Mouse (Mus musculus) midbrain, postnatal 0 days (tissue): ENCODE data around the gene Lamc2. TPM values are rescaled to one million over a fixed set of nuclear protein-coding genes. Genes with fewer than 3 reads are reported as not detected.

Source experiments
- ATAC-seq: fragments of 200-750 bp; cut with Nextera tagmentation; 2 replicates; pipeline ENCODE4 v1.8.0; 2017; ENCODE audit warnings: moderate number of reproducible peaks, mild to moderate bottlenecking, moderate TSS enrichment, moderate library complexity; ENCODE audit not compliant: low FRiP score
- DNase-seq: peaks from one replicate; pipeline ENCODE4 v3.0.0-alpha.2; 2015; ENCODE audit warnings: low spot score
- H3K27ac ChIP-seq: fragments of 300-500 bp; sonication (generic); 2 replicates; pipeline ENCODE4 v1.5.1; 2014; ENCODE audit warnings: low read depth, mild to moderate bottlenecking, low read length, mixed read lengths
- H3K27me3 ChIP-seq: fragments of 300-500 bp; sonication (generic); 2 replicates; pipeline ENCODE4 v1.6.1; 2014; ENCODE audit warnings: low read length, control low read depth, mixed read lengths; ENCODE audit not compliant: insufficient read depth
- H3K36me3 ChIP-seq: fragments of 300-500 bp; sonication (generic); 2 replicates; pipeline ENCODE4 v1.6.1; 2014; ENCODE audit warnings: low read length, control low read depth, mixed read lengths; ENCODE audit not compliant: insufficient read depth
- H3K4me1 ChIP-seq: fragments of 300-500 bp; sonication (generic); 2 replicates; pipeline ENCODE4 v1.6.1; 2014; ENCODE audit warnings: mild to moderate bottlenecking, control low read depth, antibody characterized with exemption, low read length, mixed read lengths; ENCODE audit not compliant: insufficient read depth
- H3K4me2 ChIP-seq: fragments of 300-500 bp; sonication (generic); 2 replicates; pipeline ENCODE4 v1.6.1; 2014; ENCODE audit warnings: low read depth, mild to moderate bottlenecking, low read length, mixed read lengths; ENCODE audit not compliant: poor library complexity, severe bottlenecking
- H3K4me3 ChIP-seq: fragments of 300-500 bp; sonication (generic); 2 replicates; pipeline ENCODE4 v1.5.1; 2014; ENCODE audit warnings: low read depth, mild to moderate bottlenecking, low read length, moderate library complexity
- H3K9ac ChIP-seq: fragments of 300-500 bp; sonication (generic); replicated peaks from 2 replicates; pipeline ENCODE4 v1.6.1; 2014; ENCODE audit warnings: mild to moderate bottlenecking, low read length, moderate library complexity, mixed read lengths; ENCODE audit not compliant: poor library complexity, severe bottlenecking
- H3K9me3 ChIP-seq: fragments of 300-500 bp; sonication (generic); 2 replicates; pipeline ENCODE4 v1.6.1; 2016; ENCODE audit warnings: low read length, control low read depth
- CTCF ChIP-seq: IDR thresholded peaks from 2 replicates; pipeline ENCODE4 v1.5.1; 2016; ENCODE audit warnings: antibody characterized with exemption, mild to moderate bottlenecking
- WGBS: fragments of 180-500 bp; shearing (Covaris S2); extraction: QIAGEN DNeasy Blood & Tissue Kit; methylation state at CpG from one replicate; pipeline ENCODE4 v1.1.7; 2014; 5-methylcytosine and 5-hydroxymethylcytosine counted together
- polyA plus RNA-seq: library from polyadenylated mRNA; unstranded; fragments of >200 nt; fragmentation: Nextera tagmentation; extraction: Ambion mirVana; gene quantifications from 2 replicates; pipeline ENCODE4 v1.2.1, GENCODE M21; 2015
- total RNA-seq: library from RNA; depleted of rRNA; stranded (reverse); fragments of >200 nt; gene quantifications from 2 replicates; pipeline ENCODE4 v1.2.3, GENCODE M21; 2014

Gene Lamc2
- total and polyA plus RNA-seq, 2 experiments from 2014 or later: 5.0 to 7.6 TPM

DNA sequence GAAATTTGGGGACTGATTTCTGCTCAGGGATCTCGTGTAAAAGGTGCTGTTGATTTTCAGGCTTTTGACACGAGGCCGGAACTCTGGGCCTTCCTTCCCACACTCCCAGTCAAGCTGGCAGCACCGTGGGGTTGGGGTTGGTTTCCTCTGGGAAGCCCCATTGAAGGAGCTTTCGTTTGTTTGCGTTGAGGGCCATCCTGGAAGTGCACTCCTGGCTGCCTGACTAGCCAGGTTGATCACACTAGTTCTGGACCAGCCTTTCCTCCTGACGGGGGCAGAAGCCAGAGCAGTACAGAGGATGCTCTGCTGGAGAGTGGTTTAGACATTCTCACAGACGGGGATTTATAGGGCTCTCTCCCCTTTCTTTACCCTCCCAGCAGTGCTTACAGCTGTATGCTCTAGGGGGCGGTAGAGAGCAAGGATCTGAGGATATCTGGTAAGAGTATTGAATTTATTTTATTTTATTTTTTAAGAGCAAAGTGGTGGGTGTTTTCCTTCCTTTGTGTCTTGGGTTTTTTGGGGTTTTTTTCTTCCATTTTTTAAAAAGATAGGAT, 84.8 kb downstream of the Lamc2 start:
- ATAC-seq (no peak), DNase-seq (peak; percentile 49)
- Histone ChIP-seq H3K36me3 (peaks cover 2% of the 10 kb centered on the region; the same call in 1 of the 2 replicates), H3K9ac (no peak overlapping the region), H3K4me2 (no peak overlapping the region), H3K4me3 (no peak overlapping the region), H3K27ac (no peak overlapping the region), H3K9me3 (no peaks in the 10 kb centered on the region), H3K4me1 (no peaks in the 10 kb centered on the region), H3K27me3 (no peaks in the 10 kb centered on the region)
- 38% methylated on average over 9 of the region's 9 CpGs for WGBS
- TF ChIP-seq CTCF: peak; percentile 74

- Histone ChIP-seq H3K27ac (no peak overlapping the region), H3K9me3 (no peaks in the 10 kb centered on the region), H3K9ac (no peak overlapping the region), H3K36me3 (peaks cover 2% of the 10 kb centered on the region; the same call in 1 of the 2 replicates), H3K4me3 (no peak overlapping the region), H3K27me3 (no peaks in the 10 kb centered on the region), H3K4me1 (no peaks in the 10 kb centered on the region), H3K4me2 (no peak overlapping the region)
- DNase-seq (no peak), ATAC-seq (no peak)
- WGBS: 52% methylated on average over 9 of the region's 9 CpGs
- no peak for TF ChIP-seq CTCF
Measured at GRCm38 (mm10) chr1:153100912-153101311, 85.3 kb downstream of the Lamc2 start.

DNA sequence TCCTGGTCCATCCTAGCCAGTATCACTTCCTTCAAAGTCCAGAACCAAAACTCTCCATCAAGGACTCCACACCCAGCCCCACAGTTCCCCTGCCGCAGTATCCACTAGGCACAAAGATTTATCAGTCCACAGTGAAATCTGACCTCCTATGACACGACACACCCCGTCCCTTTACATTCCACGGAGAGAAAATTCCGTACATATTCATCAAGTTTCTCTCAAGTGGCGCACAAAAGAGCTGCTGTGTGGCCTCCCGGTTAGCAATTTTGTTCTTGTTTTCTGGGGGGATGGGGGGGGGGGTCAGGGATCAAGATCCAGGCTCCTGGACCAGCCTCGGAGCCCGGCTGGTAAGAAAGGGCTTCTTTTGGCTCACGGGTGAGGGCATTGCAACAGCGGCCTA, 87.7 kb downstream of the Lamc2 start:
- Histone ChIP-seq H3K36me3 (peaks cover 2% of the 10 kb centered on the region; the same call in 1 of the 2 replicates), H3K4me1 (no peaks in the 10 kb centered on the region), H3K9ac (no peak overlapping the region), H3K9me3 (no peaks in the 10 kb centered on the region), H3K4me2 (no peak overlapping the region), H3K27me3 (no peaks in the 10 kb centered on the region), H3K27ac (no peak overlapping the region), H3K4me3 (no peak overlapping the region)
- no peak for ATAC-seq
- DNase-seq: no peak
- TF ChIP-seq CTCF: no peak
- WGBS: 51% methylated on average over 11 of the region's 11 CpGs

- ATAC-seq: no peak
Measured at GRCm38 (mm10) chr1:153097017-153097675, 89.1 kb downstream of the Lamc2 start.

GRCm38 (mm10) chr1:153095826-153096727, 90.2 kb downstream of the Lamc2 start:
- Histone ChIP-seq H3K9me3 (no peaks in the 10 kb centered on the region), H3K4me2 (no peak overlapping the region), H3K4me1 (no peaks in the 10 kb centered on the region), H3K36me3 (no peaks in the 10 kb centered on the region), H3K4me3 (no peak overlapping the region), H3K27ac (no peak overlapping the region), H3K27me3 (no peaks in the 10 kb centered on the region), H3K9ac (no peak overlapping the region)
- ATAC-seq (no peak), DNase-seq (no peak)
- WGBS: 22% methylated on average over 16 of the region's 16 CpGs
- TF ChIP-seq CTCF: 0 out of 2 replicates have a peak, but pooled peaks have one; percentile 15

More at GRCm38 (mm10) chr1:153097017-153097675, 89.1 kb downstream of the Lamc2 start:
- no peak overlapping the region for H3K4me3 ChIP-seq
- H3K4me1 ChIP-seq: no peaks in the 10 kb centered on the region
- H3K4me2 ChIP-seq: no peak overlapping the region
- 93% methylated on average over 6 of the region's 6 CpGs for WGBS
- H3K9ac ChIP-seq: no peak overlapping the region
- peak; percentile 16; the same call in 1 of the 2 replicates for TF ChIP-seq CTCF
- no peaks in the 10 kb centered on the region for H3K27me3 ChIP-seq
- H3K9me3 ChIP-seq: no peaks in the 10 kb centered on the region
- H3K27ac ChIP-seq: no peak overlapping the region
- peaks cover 2% of the 10 kb centered on the region; the same call in 1 of the 2 replicates for H3K36me3 ChIP-seq
- DNase-seq: no peak
